Mouse (Mus musculus) heart, embryonic 16.5 days (tissue): ENCODE data around the gene Nkd1. TPM values are rescaled to one million over a fixed set of nuclear protein-coding genes. Genes with fewer than 3 reads are reported as not detected.

Source experiments
- ATAC-seq: fragments of 200-750 bp; cut with Nextera tagmentation; replicated peaks from 2 replicates; pipeline ENCODE4 v1.8.0; 2017; ENCODE audit warnings: moderate number of reproducible peaks; ENCODE audit not compliant: insufficient read depth, low FRiP score; ENCODE audit errors: extremely low read depth
- H3K27ac ChIP-seq: fragments of 300-500 bp; sonication (generic); 2 replicates; pipeline ENCODE4 v1.5.1; 2014; ENCODE audit warnings: mild to moderate bottlenecking, low read length, control low read depth, moderate library complexity
- H3K27me3 ChIP-seq: fragments of 300-500 bp; sonication (generic); 2 replicates; pipeline ENCODE4 v1.6.1; 2014; ENCODE audit warnings: low read length, mixed read lengths; ENCODE audit not compliant: control insufficient read depth, insufficient read depth
- H3K36me3 ChIP-seq: fragments of 300-500 bp; sonication (generic); 2 replicates; pipeline ENCODE4 v1.6.1; 2014; ENCODE audit not compliant: control insufficient read depth, insufficient read depth
- H3K4me1 ChIP-seq: fragments of 300-500 bp; sonication (generic); 2 replicates; pipeline ENCODE4 v1.6.1; 2014; ENCODE audit warnings: low read length, mixed read lengths; ENCODE audit not compliant: control insufficient read depth, insufficient read depth
- H3K4me2 ChIP-seq: fragments of 300-500 bp; sonication (generic); 2 replicates; pipeline ENCODE4 v1.6.1; 2014; ENCODE audit warnings: low read depth, mild to moderate bottlenecking, control low read depth, low read length
- H3K4me3 ChIP-seq: fragments of 300-500 bp; sonication (generic); 2 replicates; pipeline ENCODE4 v1.5.1; 2014; ENCODE audit warnings: mild to moderate bottlenecking, control low read depth, low read length
- H3K9ac ChIP-seq: fragments of 300-500 bp; sonication (generic); 2 replicates; pipeline ENCODE4 v1.6.1; 2014; ENCODE audit warnings: low read length, control low read depth
- H3K9me3 ChIP-seq: fragments of 300-500 bp; sonication (generic); replicated peaks from 2 replicates; pipeline ENCODE4 v1.6.1; 2016; ENCODE audit warnings: low read length; ENCODE audit not compliant: control insufficient read depth
- WGBS: fragments of 180-500 bp; shearing (Covaris S2); extraction: QIAGEN DNeasy Blood & Tissue Kit; methylation state at CpG from one replicate; pipeline ENCODE4 v1.1.7; 2014; 5-methylcytosine and 5-hydroxymethylcytosine counted together
- polyA plus RNA-seq: library from polyadenylated mRNA; unstranded; fragments of >200 nt; fragmentation: Nextera tagmentation; extraction: Ambion mirVana; gene quantifications from 2 replicates; pipeline ENCODE4 v1.2.1, GENCODE M21; 2015

The Nkd1 gene
- polyA plus RNA-seq, 1 experiment from 2014 or later: 12.3 TPM

GRCm38 (mm10) chr8:88638908-88639307 lies 117.8 kb downstream of the Nkd1 start:
- no peak for ATAC-seq
- Histone ChIP-seq H3K9ac (no peak overlapping the region), H3K4me3 (no peak overlapping the region), H3K36me3 (no peaks in the 10 kb centered on the region), H3K27me3 (no peaks in the 10 kb centered on the region), H3K9me3 (no peaks in the 10 kb centered on the region), H3K4me1 (no peaks in the 10 kb centered on the region), H3K27ac (no peak overlapping the region), H3K4me2 (no peak overlapping the region)
- 86% methylated on average over 3 of the region's 3 CpGs for WGBS

GRCm38 (mm10) chr8:88642734-88643564 lies 121.8 kb downstream of the Nkd1 start:
- no peaks in the 10 kb centered on the region for H3K9me3 ChIP-seq
- H3K9ac ChIP-seq: no peak overlapping the region
- H3K4me2 ChIP-seq: no peak overlapping the region
- H3K4me3 ChIP-seq: no peak overlapping the region
- H3K36me3 ChIP-seq: no peaks in the 10 kb centered on the region
- H3K27me3 ChIP-seq: no peaks in the 10 kb centered on the region
- no peak overlapping the region for H3K27ac ChIP-seq
- WGBS: 74% methylated on average over 5 of the region's 5 CpGs
- ATAC-seq: no peak
- H3K4me1 ChIP-seq: peaks cover 7% of the 10 kb centered on the region; the same call in 1 of the 2 replicates

Other genes starting within 250 kb of the Nkd1 start
- gene Adcy7, start 249.0 kb upstream of the Nkd1 start, polyA plus RNA-seq: 5.0 and 5.9 TPM in 2 replicates
- 60.3 and 64.4 TPM in 2 replicates for gene Brd7, start 159.2 kb upstream of the Nkd1 start, polyA plus RNA-seq
- gene Snx20, start 114.8 kb downstream of the Nkd1 start, polyA plus RNA-seq: 2.4 and 3.2 TPM in 2 replicates
- gene Nod2, start 126.0 kb downstream of the Nkd1 start, polyA plus RNA-seq: 0.12 and 0.14 TPM in 2 replicates
- 11.0 and 12.7 TPM in 2 replicates for gene Cyld, start 175.7 kb downstream of the Nkd1 start, polyA plus RNA-seq